Mouse (Mus musculus): ENCODE data around the gene Ppp1r3g. TPM values are rescaled to one million over a fixed set of nuclear protein-coding genes. Genes with fewer than 3 reads are reported as not detected.

Gene Ppp1r3g
- total and polyA plus RNA-seq, 2 experiments from 2014 or later, result 0.58 to 1.8 TPM

DNA sequence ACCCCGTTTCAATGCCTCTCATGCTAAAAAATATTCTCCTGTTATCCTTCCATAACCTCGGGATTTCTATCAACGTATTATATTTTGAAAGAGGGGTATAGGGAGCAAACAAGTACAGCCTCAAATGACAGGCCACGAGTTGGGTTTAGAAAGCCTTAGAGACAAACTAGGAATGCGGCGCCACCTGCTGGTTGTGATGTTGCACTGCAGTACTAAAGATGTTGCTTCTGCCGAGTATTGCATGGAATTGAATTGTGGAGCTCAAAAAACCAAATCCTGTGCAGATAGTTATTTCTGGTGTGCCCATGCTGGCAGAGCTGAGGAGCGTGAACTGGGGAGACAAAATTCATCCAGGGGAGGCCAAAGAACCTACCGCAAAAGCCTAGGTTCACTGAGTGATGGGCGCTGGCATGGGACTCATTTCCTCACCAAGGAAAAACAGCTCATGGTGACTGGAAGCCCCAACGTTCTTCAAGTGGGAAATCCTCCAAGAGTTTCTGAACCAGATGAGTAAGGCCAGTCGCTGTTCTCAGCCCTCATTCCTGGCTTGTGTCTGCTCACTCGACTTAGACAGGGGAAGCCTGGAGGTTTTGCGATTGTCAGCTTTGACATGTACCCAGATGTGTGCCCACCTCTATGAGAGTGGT is 11.2 kb upstream of the Ppp1r3g start:
- Histone ChIP-seq H3K36me3 (ENCODE audit: insufficient read depth, low read length) (no peaks in the 10 kb centered on the region), H3K9ac (replicated peaks; ENCODE audit: low read length, poor library complexity, severe bottlenecking) (no peak overlapping the region), H3K4me1 (ENCODE audit: insufficient read depth, low read length) (no peaks in the 10 kb centered on the region), H3K4me3 (ENCODE audit: low read depth, low read length) (no peak overlapping the region), H3K27ac (ENCODE audit: low read depth, low read length) (no peak overlapping the region), H3K27me3 (ENCODE audit: insufficient read depth, low read length) (no peaks in the 10 kb centered on the region), H3K9me3 (ENCODE audit: low read length) (no peaks in the 10 kb centered on the region), H3K4me2 (ENCODE audit: low read depth, low read length, poor library complexity, severe bottlenecking) (no peak overlapping the region)
- ATAC-seq (ENCODE audit: low FRiP score) (peak; percentile 55), DNase-seq (ENCODE audit: low spot score) (peak; percentile 88)
- 25% methylated on average over 14 of the region's 14 CpGs for WGBS
- TF ChIP-seq CTCF (IDR thresholded peaks at IDR 0.05), result peak; percentile 97

DNA sequence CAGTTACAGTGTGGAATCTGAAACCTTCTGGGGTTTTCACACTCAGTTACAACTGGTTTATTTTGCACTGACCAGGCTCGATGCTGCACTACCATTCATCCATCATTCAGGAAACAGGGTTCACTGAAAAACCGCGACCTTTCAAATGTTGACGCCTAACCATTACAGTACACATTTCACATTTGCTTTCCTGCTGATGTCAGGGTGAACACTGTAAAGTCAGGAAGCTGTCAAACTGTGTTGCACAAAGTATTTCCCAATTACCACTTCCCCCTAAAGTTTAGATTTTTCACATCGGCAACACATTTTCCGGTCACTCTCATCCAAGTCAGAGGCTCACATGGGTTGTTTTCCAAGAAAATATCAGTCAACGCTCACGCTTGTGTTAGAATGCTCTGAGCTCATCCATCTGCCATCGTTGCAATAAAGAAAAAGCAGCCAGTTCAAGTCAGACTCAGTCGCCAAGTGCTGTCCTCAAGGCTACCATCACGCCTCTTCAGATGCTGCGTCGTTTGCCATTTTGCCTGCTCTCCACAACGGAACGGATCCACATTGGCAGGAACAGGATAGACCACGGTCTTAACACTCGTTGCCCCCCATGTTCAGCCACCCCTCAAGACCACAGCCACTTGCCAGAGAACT is 8.7 kb upstream of the Ppp1r3g start:
- Histone ChIP-seq H3K4me1 (ENCODE audit: insufficient read depth, low read length) (no peaks in the 10 kb centered on the region), H3K9ac (replicated peaks; ENCODE audit: low read length, poor library complexity, severe bottlenecking) (no peak overlapping the region), H3K27ac (ENCODE audit: low read depth, low read length) (no peak overlapping the region), H3K27me3 (ENCODE audit: insufficient read depth, low read length) (no peaks in the 10 kb centered on the region), H3K36me3 (ENCODE audit: insufficient read depth, low read length) (no peaks in the 10 kb centered on the region), H3K4me3 (ENCODE audit: low read depth, low read length) (no peak overlapping the region), H3K9me3 (ENCODE audit: low read length) (no peaks in the 10 kb centered on the region), H3K4me2 (ENCODE audit: low read depth, low read length, poor library complexity, severe bottlenecking) (no peak overlapping the region)
- ATAC-seq (ENCODE audit: low FRiP score) (no peak), DNase-seq (ENCODE audit: low spot score) (no peak)
- WGBS, result 90% methylated on average over 17 of the region's 17 CpGs
- TF ChIP-seq CTCF (IDR thresholded peaks at IDR 0.05), result no peak

DNA sequence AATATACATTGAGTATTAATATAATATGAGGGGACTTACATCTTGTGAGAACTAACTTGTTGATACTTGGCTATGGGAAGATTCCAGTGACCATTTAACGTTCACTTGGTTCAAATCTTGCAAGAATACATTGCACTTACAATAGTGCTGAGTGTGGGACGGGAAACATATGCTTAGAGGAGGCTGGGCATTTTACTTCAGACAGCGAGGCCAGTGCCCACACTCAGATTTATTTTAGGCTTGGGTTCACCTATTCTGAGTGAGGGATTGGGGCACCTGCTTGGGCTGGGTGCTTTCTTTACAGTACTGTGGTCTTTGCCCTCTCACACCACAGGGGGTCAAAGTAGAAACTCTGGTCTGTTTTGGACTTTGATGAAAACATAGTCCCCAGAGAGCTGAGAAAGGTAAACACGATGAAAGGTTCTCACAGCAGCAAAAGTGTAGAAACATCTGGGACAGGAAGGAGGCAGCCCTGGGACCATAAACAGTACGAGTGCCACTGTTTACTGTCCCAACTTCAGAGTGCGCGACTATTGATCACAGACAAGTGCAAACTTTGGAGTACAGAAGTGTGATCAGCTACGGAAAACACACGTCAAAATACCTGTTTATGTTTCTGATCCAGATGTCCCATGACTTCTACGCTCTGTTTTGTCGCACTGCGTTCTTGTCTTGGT is 890 bp downstream of the Ppp1r3g start:
- no peak for TF ChIP-seq CTCF (IDR thresholded peaks at IDR 0.05)
- Histone ChIP-seq H3K4me2 (ENCODE audit: low read depth, low read length, poor library complexity, severe bottlenecking) (no peak overlapping the region), H3K27ac (ENCODE audit: low read depth, low read length) (no peak overlapping the region), H3K4me3 (ENCODE audit: low read depth, low read length) (no peak overlapping the region), H3K27me3 (ENCODE audit: insufficient read depth, low read length) (no peaks in the 10 kb centered on the region), H3K9ac (replicated peaks; ENCODE audit: low read length, poor library complexity, severe bottlenecking) (no peak overlapping the region), H3K9me3 (ENCODE audit: low read length) (no peaks in the 10 kb centered on the region), H3K36me3 (ENCODE audit: insufficient read depth, low read length) (no peaks in the 10 kb centered on the region), H3K4me1 (ENCODE audit: insufficient read depth, low read length) (no peaks in the 10 kb centered on the region)
- ATAC-seq (ENCODE audit: low FRiP score) (no peak), DNase-seq (ENCODE audit: low spot score) (no peak)
- WGBS, result 86% methylated on average over 12 of the region's 12 CpGs

DNA sequence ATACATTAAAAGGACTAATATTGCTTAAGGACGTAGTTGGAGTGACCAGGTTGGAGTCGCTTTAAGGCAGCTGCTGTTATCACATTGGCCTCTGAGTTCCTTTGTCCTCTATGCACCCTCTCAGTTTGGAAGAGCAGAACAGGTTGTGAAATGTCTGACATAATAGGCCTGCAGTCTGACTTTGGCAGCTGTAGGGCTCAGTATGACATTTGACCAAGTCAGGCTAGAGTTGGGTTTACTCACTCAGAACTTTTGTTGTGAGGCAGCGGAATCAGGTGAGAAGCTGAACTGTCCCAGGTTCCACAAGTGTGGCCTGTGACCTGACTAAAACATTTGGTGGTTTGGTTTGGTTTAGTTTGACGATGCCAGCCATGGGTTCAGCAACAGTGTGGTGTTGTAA is 4.9 kb downstream of the Ppp1r3g start:
- Histone ChIP-seq H3K4me2 (ENCODE audit: low read depth, low read length, poor library complexity, severe bottlenecking) (no peak overlapping the region), H3K27me3 (ENCODE audit: insufficient read depth, low read length) (peaks cover 11% of the 10 kb centered on the region), H3K27ac (ENCODE audit: low read depth, low read length) (no peak overlapping the region), H3K4me1 (ENCODE audit: insufficient read depth, low read length) (no peaks in the 10 kb centered on the region), H3K4me3 (ENCODE audit: low read depth, low read length) (no peak overlapping the region), H3K36me3 (ENCODE audit: insufficient read depth, low read length) (no peaks in the 10 kb centered on the region), H3K9me3 (ENCODE audit: low read length) (no peaks in the 10 kb centered on the region), H3K9ac (replicated peaks; ENCODE audit: low read length, poor library complexity, severe bottlenecking) (no peak overlapping the region)
- no peak for ATAC-seq (ENCODE audit: low FRiP score)
- 89% methylated on average over 4 of the region's 4 CpGs for WGBS
- no peak for TF ChIP-seq CTCF (IDR thresholded peaks at IDR 0.05)
- no peak for DNase-seq (ENCODE audit: low spot score)

DNA sequence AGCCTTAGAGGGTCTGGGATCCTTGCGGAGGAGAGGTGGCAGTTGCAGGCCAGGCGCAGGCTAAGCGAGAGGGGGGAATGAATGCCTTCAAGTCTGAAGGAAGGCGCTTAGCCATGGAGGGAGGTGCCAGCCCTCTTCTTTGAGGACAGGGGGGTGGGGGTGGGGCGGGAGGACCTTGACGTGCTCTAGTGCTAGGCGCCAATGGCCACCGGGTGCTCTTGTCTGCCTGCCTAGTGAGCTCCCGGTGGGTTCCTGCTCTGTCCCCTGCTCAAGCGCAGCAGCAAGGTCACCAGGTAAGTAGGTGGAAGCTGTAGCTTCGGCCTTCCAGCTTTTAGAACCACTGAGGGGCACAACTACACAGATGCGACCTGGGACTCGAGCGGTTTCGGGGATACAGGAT is 9.1 kb downstream of the Ppp1r3g start:
- H3K36me3 ChIP-seq (ENCODE audit: insufficient read depth, low read length), result no peaks in the 10 kb centered on the region
- no peak for ATAC-seq (ENCODE audit: low FRiP score)
- H3K27me3 ChIP-seq (ENCODE audit: insufficient read depth, low read length), result peaks cover 16% of the 10 kb centered on the region
- H3K9me3 ChIP-seq (ENCODE audit: low read length), result no peaks in the 10 kb centered on the region
- WGBS, result 3% methylated on average over 15 of the region's 15 CpGs
- H3K4me1 ChIP-seq (ENCODE audit: insufficient read depth, low read length), result peaks cover 3% of the 10 kb centered on the region; the same call in 1 of the 2 replicates
- H3K27ac ChIP-seq (ENCODE audit: low read depth, low read length), result no peak overlapping the region
- peak overlapping the region; percentile 97 for H3K4me2 ChIP-seq (ENCODE audit: low read depth, low read length, poor library complexity, severe bottlenecking)
- TF ChIP-seq CTCF (IDR thresholded peaks at IDR 0.05), result no peak
- no peak overlapping the region for H3K9ac ChIP-seq (replicated peaks; ENCODE audit: low read length, poor library complexity, severe bottlenecking)
- no peak for DNase-seq (ENCODE audit: low spot score)
- peak overlapping the region; percentile 51 for H3K4me3 ChIP-seq (ENCODE audit: low read depth, low read length)
